Mouse (Mus musculus) forebrain, embryonic 16.5 days (tissue): ENCODE data around the gene Ovol1. TPM values are rescaled to one million over a fixed set of nuclear protein-coding genes. Genes with fewer than 3 reads are reported as not detected.

ENCODE experiments used
- ATAC-seq: fragments of 200-750 bp; cut with Nextera tagmentation; 2 replicates; pipeline ENCODE4 v1.8.0; 2017; ENCODE audit warnings: mild to moderate bottlenecking, moderate library complexity
- H3K27ac ChIP-seq: fragments of 300-500 bp; sonication (generic); 2 replicates; pipeline ENCODE4 v1.5.1; 2014; ENCODE audit warnings: low read length, control low read depth
- H3K27me3 ChIP-seq: fragments of 300-500 bp; sonication (generic); replicated peaks from 2 replicates; pipeline ENCODE4 v1.6.1; 2014; ENCODE audit warnings: low read length; ENCODE audit not compliant: control insufficient read depth, insufficient read depth
- H3K36me3 ChIP-seq: fragments of 300-500 bp; sonication (generic); 2 replicates; pipeline ENCODE4 v1.6.1; 2014; ENCODE audit not compliant: control insufficient read depth, insufficient read depth
- H3K4me1 ChIP-seq: fragments of 300-500 bp; sonication (generic); replicated peaks from 2 replicates; pipeline ENCODE4 v1.6.1; 2014; ENCODE audit warnings: low read length; ENCODE audit not compliant: control insufficient read depth, insufficient read depth
- H3K4me2 ChIP-seq: fragments of 300-500 bp; sonication (generic); 2 replicates; pipeline ENCODE4 v1.6.1; 2014; ENCODE audit warnings: mild to moderate bottlenecking, low read length, control low read depth
- H3K4me3 ChIP-seq: fragments of 300-500 bp; sonication (generic); replicated peaks from 2 replicates; pipeline ENCODE4 v1.5.1; 2014; ENCODE audit warnings: mild to moderate bottlenecking, low read length, control low read depth
- H3K9ac ChIP-seq: fragments of 300-500 bp; sonication (generic); replicated peaks from 2 replicates; pipeline ENCODE4 v1.6.1; 2014; ENCODE audit warnings: low read depth, low read length, control low read depth
- H3K9me3 ChIP-seq: fragments of 300-500 bp; sonication (generic); 2 replicates; pipeline ENCODE4 v1.6.1; 2016; ENCODE audit warnings: low read length; ENCODE audit not compliant: control insufficient read depth
- WGBS: fragments of 180-500 bp; shearing (Covaris S2); extraction: QIAGEN DNeasy Blood & Tissue Kit; methylation state at CpG from one replicate; pipeline ENCODE4 v1.1.7; 2014; 5-methylcytosine and 5-hydroxymethylcytosine counted together
- polyA plus RNA-seq: library from polyadenylated mRNA; unstranded; fragments of >200 nt; fragmentation: Nextera tagmentation; extraction: Ambion mirVana; gene quantifications from 2 replicates; pipeline ENCODE4 v1.2.1, GENCODE M21; 2015

Gene Ovol1
- polyA plus RNA-seq: 0.08 and 0.09 TPM in 2 replicates

- H3K27me3 ChIP-seq: peaks cover 68% of the 10 kb centered on the region
- ATAC-seq: no peak
- under 1% methylated on average over 57 of the region's 57 CpGs for whole genome bisulfite sequencing
- no peak within 1 kb of the TSS for H3K27ac ChIP-seq
- no peak within 1 kb of the TSS for H3K9ac ChIP-seq
- peak within 1 kb of the TSS; percentile 58 for H3K4me2 ChIP-seq
- no peaks in the 10 kb centered on the region for H3K36me3 ChIP-seq
- H3K4me1 ChIP-seq: peaks cover 12% of the 10 kb centered on the region
- no peaks in the 10 kb centered on the region for H3K9me3 ChIP-seq
- peak within 1 kb of the TSS; percentile 32 for H3K4me3 ChIP-seq
Observed at GRCm38 (mm10) chr19:5560457-5561041, at the start of gene Ovol1. Ovol1 (minus strand) TSS chr19:5560646.

- ATAC-seq: peak; percentile 95
- H3K4me3 ChIP-seq: peak within 1 kb of the TSS; percentile 78
- H3K9me3 ChIP-seq: no peaks in the 10 kb centered on the region
- peak within 1 kb of the TSS; percentile 94 for H3K9ac ChIP-seq
- WGBS: under 1% methylated on average over 53 of the region's 55 CpGs
- peaks cover 20% of the 10 kb centered on the region for H3K4me1 ChIP-seq
- H3K27me3 ChIP-seq: no peaks in the 10 kb centered on the region; the same call in 1 of the 2 replicates
- peaks cover 26% of the 10 kb centered on the region for H3K36me3 ChIP-seq
- peak within 1 kb of the TSS; percentile 69 for H3K4me2 ChIP-seq
- H3K27ac ChIP-seq: peak within 1 kb of the TSS; percentile 98
Observed at GRCm38 (mm10) chr19:5609547-5610404, 49.3 kb upstream of the Ovol1 start, which contains the start of gene Kat5. Kat5 (minus strand) TSS chr19:5610237.

GRCm38 (mm10) chr19:5609171-5609546 lies 48.7 kb upstream of the Ovol1 start:
- H3K4me2 ChIP-seq: peak overlapping the region; percentile 69
- H3K9me3 ChIP-seq: no peaks in the 10 kb centered on the region
- no peak for ATAC-seq
- peak overlapping the region; percentile 94 for H3K9ac ChIP-seq
- WGBS: 59% methylated on average over 10 of the region's 10 CpGs
- H3K4me1 ChIP-seq: peaks cover 20% of the 10 kb centered on the region
- H3K27me3 ChIP-seq: no peaks in the 10 kb centered on the region; the same call in 1 of the 2 replicates
- peak overlapping the region; percentile 78 for H3K4me3 ChIP-seq
- H3K36me3 ChIP-seq: peaks cover 32% of the 10 kb centered on the region
- peak overlapping the region; percentile 98 for H3K27ac ChIP-seq

- Histone ChIP-seq H3K9me3 (no peaks in the 10 kb centered on the region), H3K27ac (no peak overlapping the region), H3K4me1 (peaks cover 23% of the 10 kb centered on the region), H3K4me2 (peak overlapping the region; percentile 69), H3K27me3 (no peaks in the 10 kb centered on the region), H3K9ac (no peak overlapping the region), H3K36me3 (peaks cover 35% of the 10 kb centered on the region), H3K4me3 (peak overlapping the region; percentile 78)
- no peak for ATAC-seq
- WGBS: 95% methylated on average over 13 of the region's 13 CpGs
Observed at GRCm38 (mm10) chr19:5608707-5609106, 48.3 kb upstream of the Ovol1 start.

GRCm38 (mm10) chr19:5607705-5608410 lies 47.4 kb upstream of the Ovol1 start:
- Histone ChIP-seq H3K4me3 (no peak overlapping the region), H3K36me3 (peaks cover 39% of the 10 kb centered on the region)

GRCm38 (mm10) chr19:5606196-5606595 lies 45.8 kb upstream of the Ovol1 start:
- H3K9me3 ChIP-seq: no peaks in the 10 kb centered on the region
- no peak overlapping the region for H3K27ac ChIP-seq
- no peak overlapping the region for H3K4me2 ChIP-seq
- no peak overlapping the region for H3K9ac ChIP-seq
- no peak overlapping the region for H3K4me3 ChIP-seq
- ATAC-seq: no peak
- peaks cover 41% of the 10 kb centered on the region for H3K4me1 ChIP-seq
- peaks cover 39% of the 10 kb centered on the region for H3K36me3 ChIP-seq
- 93% methylated on average over 8 of the region's 8 CpGs for WGBS
- no peaks in the 10 kb centered on the region for H3K27me3 ChIP-seq

More at GRCm38 (mm10) chr19:5607705-5608410, 47.4 kb upstream of the Ovol1 start:
- Histone ChIP-seq H3K9me3 (no peaks in the 10 kb centered on the region), H3K27ac (no peak overlapping the region), H3K27me3 (no peaks in the 10 kb centered on the region), H3K9ac (no peak overlapping the region), H3K4me2 (no peak overlapping the region), H3K4me1 (peaks cover 31% of the 10 kb centered on the region)
- ATAC-seq: no peak
- WGBS: 93% methylated on average over 26 of the region's 26 CpGs

GRCm38 (mm10) chr19:5605126-5605525 lies 44.7 kb upstream of the Ovol1 start:
- Histone ChIP-seq H3K4me2 (no peak overlapping the region), H3K9me3 (no peaks in the 10 kb centered on the region), H3K27ac (no peak overlapping the region), H3K9ac (no peak overlapping the region), H3K27me3 (no peaks in the 10 kb centered on the region), H3K4me1 (peaks cover 34% of the 10 kb centered on the region), H3K36me3 (peaks cover 39% of the 10 kb centered on the region), H3K4me3 (no peak overlapping the region)
- ATAC-seq: no peak
- 93% methylated on average over 7 of the region's 7 CpGs for whole genome bisulfite sequencing

- H3K36me3 ChIP-seq: peaks cover 39% of the 10 kb centered on the region
- no peak overlapping the region for H3K4me2 ChIP-seq
- H3K9ac ChIP-seq: no peak overlapping the region
- no peak overlapping the region for H3K27ac ChIP-seq
- H3K9me3 ChIP-seq: no peaks in the 10 kb centered on the region
- no peak for ATAC-seq
- 92% methylated on average over 7 of the region's 7 CpGs for WGBS
- no peak overlapping the region for H3K4me3 ChIP-seq
- no peaks in the 10 kb centered on the region for H3K27me3 ChIP-seq
- peaks cover 27% of the 10 kb centered on the region for H3K4me1 ChIP-seq
Observed at GRCm38 (mm10) chr19:5603664-5604063, 43.2 kb upstream of the Ovol1 start.
